Mouse (Mus musculus): ENCODE measurements around the gene Zfp780b.
"Not testable (repeated sequence)": the region's sequence is repeated elsewhere in the genome, so short reads cannot be mapped to it uniquely, and the experiment has no call there.

DNA sequence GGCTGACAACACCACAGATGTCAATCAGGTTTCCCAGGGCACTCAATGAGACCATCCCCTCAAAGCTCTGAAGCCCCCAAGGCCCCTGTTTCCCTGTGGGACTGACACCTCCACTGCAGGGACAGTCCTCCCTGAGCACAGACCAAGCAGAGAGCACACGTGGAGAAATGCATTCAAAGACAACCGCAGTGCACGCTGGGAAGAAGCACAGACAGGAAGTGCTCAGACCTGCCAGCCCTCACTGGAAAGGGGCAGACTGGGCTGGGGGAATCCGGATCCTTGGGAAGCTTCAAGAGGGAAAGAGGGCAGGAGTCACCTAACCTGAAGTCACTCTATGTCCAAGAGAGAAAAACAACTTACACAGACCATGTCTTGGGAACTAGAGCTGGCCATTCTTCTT lies 51.9 kb downstream of the Zfp780b start:
- TF ChIP-seq POLR2A (IDR thresholded peaks at IDR 0.05; ENCODE audit: borderline replicate concordance, extremely low read depth, low read depth, low read length); CTCF (IDR thresholded peaks at IDR 0.05; ENCODE audit: insufficient read depth, low read length): not testable (repeated sequence)
